Mouse (Mus musculus): ENCODE results near the gene Stag1. TPM values are rescaled to one million over a fixed set of nuclear protein-coding genes. Genes with fewer than 3 reads are reported as not detected.

The Stag1 gene
- polyA plus RNA-seq, 1 experiment from 2014 or later: 57.5 TPM

- no peaks in the 10 kb centered on the region for H3K9me3 ChIP-seq (ENCODE audit: control insufficient read depth, low read length)
- H3K36me3 ChIP-seq (ENCODE audit: control insufficient read depth, insufficient read depth, low read length): no peaks in the 10 kb centered on the region
- ATAC-seq (ENCODE audit: insufficient number of reproducible peaks, low FRiP score, low TSS enrichment, low read depth) (no peak), DNase-seq (ENCODE audit: low spot score) (no peak)
- H3K4me3 ChIP-seq (ENCODE audit: low read depth, low read length): no peak overlapping the region
- no peaks in the 10 kb centered on the region for H3K27me3 ChIP-seq (ENCODE audit: control insufficient read depth, insufficient read depth, low read length)
- H3K27ac ChIP-seq (replicated peaks; ENCODE audit: low read depth, low read length): no peak overlapping the region
- H3K4me2 ChIP-seq (ENCODE audit: low read depth, severe bottlenecking): no peak overlapping the region
- 87% methylated on average over 2 of the region's 2 CpGs for WGBS
- no peak overlapping the region for H3K9ac ChIP-seq (ENCODE audit: low read length)
- H3K4me1 ChIP-seq (ENCODE audit: control insufficient read depth, insufficient read depth, low read length): peaks cover 4% of the 10 kb centered on the region; the same call in 1 of the 2 replicates
These were observed 43.2 kb downstream of the Stag1 start for GRCm38 (mm10) chr9:100640754-100641153.

- Histone ChIP-seq H3K9ac (ENCODE audit: low read length) (no peak overlapping the region), H3K4me3 (ENCODE audit: low read depth, low read length) (no peak overlapping the region), H3K36me3 (ENCODE audit: control insufficient read depth, insufficient read depth, low read length) (no peaks in the 10 kb centered on the region), H3K9me3 (ENCODE audit: control insufficient read depth, low read length) (no peaks in the 10 kb centered on the region), H3K4me2 (ENCODE audit: low read depth, severe bottlenecking) (no peak overlapping the region), H3K27ac (replicated peaks; ENCODE audit: low read depth, low read length) (no peak overlapping the region), H3K4me1 (ENCODE audit: control insufficient read depth, insufficient read depth, low read length) (peaks cover 4% of the 10 kb centered on the region; the same call in 1 of the 2 replicates), H3K27me3 (ENCODE audit: control insufficient read depth, insufficient read depth, low read length) (no peaks in the 10 kb centered on the region)
- ATAC-seq (ENCODE audit: insufficient number of reproducible peaks, low FRiP score, low TSS enrichment, low read depth) (no peak), DNase-seq (ENCODE audit: low spot score) (no peak)
- 66% methylated on average over 6 of the region's 6 CpGs for WGBS
These were observed 43.9 kb downstream of the Stag1 start for GRCm38 (mm10) chr9:100641391-100642085.

- Histone ChIP-seq H3K9ac (ENCODE audit: low read length) (peak overlapping the region; percentile 82), H3K9me3 (ENCODE audit: control insufficient read depth, low read length) (no peaks in the 10 kb centered on the region), H3K27me3 (ENCODE audit: control insufficient read depth, insufficient read depth, low read length) (no peaks in the 10 kb centered on the region), H3K4me2 (ENCODE audit: low read depth, severe bottlenecking) (peak overlapping the region; percentile 40), H3K27ac (replicated peaks; ENCODE audit: low read depth, low read length) (peak overlapping the region; percentile 98), H3K4me1 (ENCODE audit: control insufficient read depth, insufficient read depth, low read length) (peaks cover 4% of the 10 kb centered on the region; the same call in 1 of the 2 replicates), H3K4me3 (ENCODE audit: low read depth, low read length) (peak overlapping the region; percentile 82), H3K36me3 (ENCODE audit: control insufficient read depth, insufficient read depth, low read length) (no peaks in the 10 kb centered on the region)
- DNase-seq (ENCODE audit: low spot score): peak; percentile 53
- no peak for ATAC-seq (ENCODE audit: insufficient number of reproducible peaks, low FRiP score, low TSS enrichment, low read depth)
- 6% methylated on average over 16 of the region's 16 CpGs for WGBS
These were observed 44.7 kb downstream of the Stag1 start for GRCm38 (mm10) chr9:100642186-100642839.

GRCm38 (mm10) chr9:100642840-100643697 lies 45.5 kb downstream of the Stag1 start:
- Histone ChIP-seq H3K4me3 (ENCODE audit: low read depth, low read length) (peak overlapping the region; percentile 82), H3K4me2 (ENCODE audit: low read depth, severe bottlenecking) (peak overlapping the region; percentile 40), H3K9me3 (ENCODE audit: control insufficient read depth, low read length) (no peaks in the 10 kb centered on the region), H3K36me3 (ENCODE audit: control insufficient read depth, insufficient read depth, low read length) (no peaks in the 10 kb centered on the region), H3K27ac (replicated peaks; ENCODE audit: low read depth, low read length) (peak overlapping the region; percentile 98), H3K4me1 (ENCODE audit: control insufficient read depth, insufficient read depth, low read length) (peaks cover 4% of the 10 kb centered on the region; the same call in 1 of the 2 replicates), H3K27me3 (ENCODE audit: control insufficient read depth, insufficient read depth, low read length) (no peaks in the 10 kb centered on the region), H3K9ac (ENCODE audit: low read length) (peak overlapping the region; percentile 98)
- peak; percentile 100 for DNase-seq (ENCODE audit: low spot score)
- ATAC-seq (ENCODE audit: insufficient number of reproducible peaks, low FRiP score, low TSS enrichment, low read depth): peak; percentile 99
- under 1% methylated on average over 83 of the region's 97 CpGs for WGBS

- peak overlapping the region; percentile 60 for H3K4me2 ChIP-seq (ENCODE audit: low read depth, severe bottlenecking)
- peak overlapping the region; percentile 98 for H3K27ac ChIP-seq (replicated peaks; ENCODE audit: low read depth, low read length)
- H3K9me3 ChIP-seq (ENCODE audit: control insufficient read depth, low read length): no peaks in the 10 kb centered on the region
- H3K4me3 ChIP-seq (ENCODE audit: low read depth, low read length): peak overlapping the region; percentile 82
- H3K9ac ChIP-seq (ENCODE audit: low read length): peak overlapping the region; percentile 98
- peak; percentile 28; the same call in 1 of the 2 replicates for ATAC-seq (ENCODE audit: insufficient number of reproducible peaks, low FRiP score, low TSS enrichment, low read depth)
- peaks cover 4% of the 10 kb centered on the region; the same call in 1 of the 2 replicates for H3K4me1 ChIP-seq (ENCODE audit: control insufficient read depth, insufficient read depth, low read length)
- no peaks in the 10 kb centered on the region for H3K27me3 ChIP-seq (ENCODE audit: control insufficient read depth, insufficient read depth, low read length)
- no peaks in the 10 kb centered on the region for H3K36me3 ChIP-seq (ENCODE audit: control insufficient read depth, insufficient read depth, low read length)
- DNase-seq (ENCODE audit: low spot score): peak; percentile 78
- WGBS: under 1% methylated on average over 46 of the region's 64 CpGs
These were observed 46.6 kb downstream of the Stag1 start for GRCm38 (mm10) chr9:100644071-100644771.

- Histone ChIP-seq H3K4me1 (ENCODE audit: control insufficient read depth, insufficient read depth, low read length) (peaks cover 4% of the 10 kb centered on the region; the same call in 1 of the 2 replicates), H3K36me3 (ENCODE audit: control insufficient read depth, insufficient read depth, low read length) (no peaks in the 10 kb centered on the region), H3K27ac (replicated peaks; ENCODE audit: low read depth, low read length) (no peak overlapping the region), H3K4me3 (ENCODE audit: low read depth, low read length) (peak overlapping the region; percentile 82), H3K9ac (ENCODE audit: low read length) (peak overlapping the region; percentile 18; the same call in 1 of the 2 replicates), H3K4me2 (ENCODE audit: low read depth, severe bottlenecking) (peak overlapping the region; percentile 60), H3K9me3 (ENCODE audit: control insufficient read depth, low read length) (no peaks in the 10 kb centered on the region), H3K27me3 (ENCODE audit: control insufficient read depth, insufficient read depth, low read length) (no peaks in the 10 kb centered on the region)
- ATAC-seq (ENCODE audit: insufficient number of reproducible peaks, low FRiP score, low TSS enrichment, low read depth) (no peak), DNase-seq (ENCODE audit: low spot score) (no peak)
- WGBS: 48% methylated on average over 8 of the region's 8 CpGs
These were observed 47.7 kb downstream of the Stag1 start for GRCm38 (mm10) chr9:100645026-100645940.

GRCm38 (mm10) chr9:100646276-100646675 lies 48.7 kb downstream of the Stag1 start:
- WGBS: 95% methylated on average over 2 of the region's 2 CpGs

More at GRCm38 (mm10) chr9:100646276-100646675, 48.7 kb downstream of the Stag1 start:
- Histone ChIP-seq H3K27me3 (ENCODE audit: control insufficient read depth, insufficient read depth, low read length) (no peaks in the 10 kb centered on the region), H3K4me2 (ENCODE audit: low read depth, severe bottlenecking) (no peak overlapping the region), H3K4me1 (ENCODE audit: control insufficient read depth, insufficient read depth, low read length) (peaks cover 4% of the 10 kb centered on the region; the same call in 1 of the 2 replicates), H3K36me3 (ENCODE audit: control insufficient read depth, insufficient read depth, low read length) (no peaks in the 10 kb centered on the region), H3K4me3 (ENCODE audit: low read depth, low read length) (no peak overlapping the region), H3K9ac (ENCODE audit: low read length) (no peak overlapping the region), H3K9me3 (ENCODE audit: control insufficient read depth, low read length) (no peaks in the 10 kb centered on the region), H3K27ac (replicated peaks; ENCODE audit: low read depth, low read length) (no peak overlapping the region)
- ATAC-seq (ENCODE audit: insufficient number of reproducible peaks, low FRiP score, low TSS enrichment, low read depth) (no peak), DNase-seq (ENCODE audit: low spot score) (no peak)

Measured in limb, embryonic 11.5 days (tissue).